Mouse (Mus musculus): ENCODE data around the gene Nol3.
A peak's percentile ranks its signal among the peaks of the same experiment; 100 is the strongest.

GRCm38 (mm10) chr8:105264024-105264982 is 11.6 kb upstream of the Nol3 start, which contains the start of the genes Tradd and Fbxl8:
- TF ChIP-seq CTCF (IDR thresholded peaks at IDR 0.05; ENCODE audit: borderline replicate concordance, control insufficient read depth, extremely low read depth, insufficient read depth, low read length, poor library complexity) (peak; percentile 52; the same call in 1 of the 2 replicates), POLR2A (IDR thresholded peaks at IDR 0.05; ENCODE audit: control insufficient read depth, extremely low read depth, insufficient read depth, low read length, poor library complexity) (peak; percentile 67)
